Mouse (Mus musculus): Measurements from ENCODE around the gene Cnbp. TPM values are rescaled to one million over a fixed set of nuclear protein-coding genes. Genes with fewer than 3 reads are reported as not detected.

Gene Cnbp
- polyA plus RNA-seq, 1 experiment from 2014 or later = 786 TPM

DNA sequence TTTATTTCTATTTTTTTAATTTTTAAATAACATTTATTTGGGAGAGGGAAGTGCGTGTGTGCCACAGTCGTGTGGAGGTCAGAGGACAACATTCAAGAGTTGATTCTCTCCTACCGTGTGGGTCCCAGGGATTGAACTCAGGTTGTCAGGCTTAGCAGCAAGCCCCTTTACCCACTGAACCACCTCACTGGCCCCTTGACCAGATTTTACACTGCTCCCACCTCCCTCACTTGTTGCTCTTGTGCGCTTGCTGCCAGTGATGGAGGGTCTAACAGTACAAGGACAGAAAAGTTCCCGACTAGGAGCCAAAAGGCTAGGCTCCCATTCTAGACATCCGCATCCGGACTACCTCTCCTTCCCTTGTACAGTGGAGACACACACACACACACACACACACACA is 45.5 kb downstream of the Cnbp start:
- Histone ChIP-seq H3K9me3 (replicated peaks) (no peaks in the 10 kb centered on the region), H3K4me1 (replicated peaks) (peaks cover 84% of the 10 kb centered on the region), H3K27ac (peak overlapping the region; percentile 65; the same call in 1 of the 2 replicates), H3K36me3 (peaks cover 44% of the 10 kb centered on the region), H3K4me3 (replicated peaks) (no peak overlapping the region), H3K4me2 (no peak overlapping the region), H3K9ac (no peak overlapping the region), H3K27me3 (no peaks in the 10 kb centered on the region)
- ATAC-seq (ENCODE audit: low read depth) = no peak
- WGBS (ENCODE audit: insufficient replicate concordance) = 82% methylated on average over 7 of the region's 7 CpGs
- no peak for DNase-seq

DNA sequence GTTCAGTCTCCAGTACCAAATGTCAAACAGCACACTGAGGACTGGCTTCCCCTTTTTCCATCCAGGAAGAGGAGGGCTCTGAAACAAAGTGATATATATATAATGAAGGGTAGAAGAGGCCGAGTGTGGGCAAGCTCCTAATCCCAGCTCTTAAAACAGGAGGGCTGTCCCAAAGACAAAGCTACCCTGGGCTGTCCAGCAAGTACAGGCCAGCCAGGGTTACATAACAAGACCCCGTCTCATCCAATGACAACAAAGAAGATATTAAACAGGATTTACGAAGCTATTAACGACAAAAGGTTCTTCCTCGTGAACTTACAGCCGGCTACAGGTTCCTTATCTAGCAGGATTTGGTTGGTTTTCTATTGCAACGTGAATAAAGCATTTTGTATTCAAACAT is 46.0 kb downstream of the Cnbp start:
- Histone ChIP-seq H3K27ac (0 out of 2 replicates have a peak overlapping the region, but pooled peaks have one; percentile 13), H3K36me3 (peaks cover 44% of the 10 kb centered on the region)

DNA sequence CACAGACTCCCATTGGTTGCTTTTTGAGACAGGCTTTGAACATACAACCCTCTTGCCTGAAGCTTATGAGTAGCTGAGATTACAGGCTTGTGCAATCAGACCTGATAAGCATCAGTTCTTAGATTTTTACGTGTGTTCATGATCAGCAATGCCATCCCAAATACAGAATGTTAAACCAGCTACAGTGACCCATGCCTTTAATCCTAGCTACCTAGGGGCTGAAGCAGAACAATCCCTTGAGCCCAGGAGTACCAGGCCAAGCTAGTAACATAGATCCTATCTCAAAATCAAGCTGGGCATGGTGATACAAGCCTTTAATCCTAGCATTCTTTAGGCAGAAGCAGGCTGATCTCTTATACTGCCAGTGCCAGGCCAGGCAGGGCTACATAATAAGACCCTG is 46.9 kb downstream of the Cnbp start:
- 0 out of 2 replicates have a peak overlapping the region, but pooled peaks have one; percentile 13 for H3K27ac ChIP-seq
- H3K4me3 ChIP-seq (replicated peaks) = no peak overlapping the region
- peaks cover 48% of the 10 kb centered on the region for H3K36me3 ChIP-seq
- no peaks in the 10 kb centered on the region for H3K9me3 ChIP-seq (replicated peaks)
- DNase-seq (no peak), ATAC-seq (ENCODE audit: low read depth) (no peak)
- no peaks in the 10 kb centered on the region for H3K27me3 ChIP-seq
- peaks cover 84% of the 10 kb centered on the region for H3K4me1 ChIP-seq (replicated peaks)
- H3K4me2 ChIP-seq = no peak overlapping the region
- WGBS (ENCODE audit: insufficient replicate concordance) = 59% methylated on average over 1 of the region's 1 CpGs
- H3K9ac ChIP-seq = no peak overlapping the region

More for the DNA sequence above, 46.0 kb downstream of the Cnbp start:
- Histone ChIP-seq H3K4me1 (replicated peaks) (peaks cover 84% of the 10 kb centered on the region), H3K4me3 (replicated peaks) (no peak overlapping the region), H3K9me3 (replicated peaks) (no peaks in the 10 kb centered on the region), H3K27me3 (no peaks in the 10 kb centered on the region), H3K4me2 (no peak overlapping the region), H3K9ac (no peak overlapping the region)
- DNase-seq (no peak), ATAC-seq (ENCODE audit: low read depth) (no peak)
- WGBS (ENCODE audit: insufficient replicate concordance) = 70% methylated on average over 7 of the region's 7 CpGs

DNA sequence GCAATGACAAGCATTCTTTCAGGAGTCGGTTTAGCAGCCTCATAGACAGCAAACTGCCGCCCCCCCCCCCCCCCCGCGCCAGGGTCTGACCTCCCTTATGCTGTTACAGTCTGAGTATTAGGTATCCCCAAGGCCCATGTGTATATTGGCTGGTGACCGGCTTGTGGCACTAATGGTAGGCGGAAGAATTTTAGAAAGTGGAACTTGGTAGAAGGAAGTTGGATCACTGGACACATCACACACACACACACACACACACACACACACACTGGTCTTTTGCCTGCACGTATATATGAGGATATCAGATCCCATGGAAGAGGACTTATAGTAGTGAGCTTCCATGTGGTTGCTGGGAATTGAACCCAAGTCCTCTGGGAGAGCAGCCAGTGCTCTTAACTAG is 48.4 kb downstream of the Cnbp start:
- 72% methylated on average over 7 of the region's 7 CpGs for WGBS (ENCODE audit: insufficient replicate concordance)

DNA sequence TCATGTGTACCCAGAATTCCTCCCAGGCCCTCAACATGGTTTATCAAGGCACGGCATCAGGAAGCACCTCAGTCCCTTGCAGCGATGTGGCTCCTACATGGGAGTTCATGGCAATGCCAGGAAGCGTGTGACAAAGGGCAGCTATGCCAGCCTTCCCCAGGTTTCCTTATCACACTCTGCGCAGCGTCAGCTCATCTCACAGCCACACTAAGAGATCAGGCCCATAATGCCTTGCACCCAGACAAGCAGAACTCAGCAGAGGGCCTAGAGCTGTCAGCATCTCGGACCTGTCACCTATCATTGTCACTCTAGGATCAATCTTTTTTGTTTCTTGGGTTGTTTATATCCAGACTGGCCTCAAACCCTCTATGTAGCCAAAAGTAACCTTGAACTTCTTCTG is 51.3 kb downstream of the Cnbp start:
- Histone ChIP-seq H3K4me3 (replicated peaks) (no peak overlapping the region), H3K4me1 (replicated peaks) (peaks cover 86% of the 10 kb centered on the region), H3K4me2 (peak overlapping the region; percentile 7; the same call in 1 of the 2 replicates), H3K9ac (peak overlapping the region; percentile 27), H3K36me3 (peaks cover 46% of the 10 kb centered on the region), H3K27me3 (no peaks in the 10 kb centered on the region), H3K27ac (peak overlapping the region; percentile 94), H3K9me3 (replicated peaks) (no peaks in the 10 kb centered on the region)
- ATAC-seq (ENCODE audit: low read depth) (peak; percentile 43; the same call in 1 of the 2 replicates), DNase-seq (no peak)
- 40% methylated on average over 6 of the region's 6 CpGs for WGBS (ENCODE audit: insufficient replicate concordance)

More for the DNA sequence above, 48.4 kb downstream of the Cnbp start:
- peak overlapping the region; percentile 39; the same call in 1 of the 2 replicates for H3K27ac ChIP-seq
- no peaks in the 10 kb centered on the region for H3K27me3 ChIP-seq
- H3K4me2 ChIP-seq = no peak overlapping the region
- H3K4me3 ChIP-seq (replicated peaks) = no peak overlapping the region
- peaks cover 55% of the 10 kb centered on the region for H3K36me3 ChIP-seq
- peaks cover 84% of the 10 kb centered on the region for H3K4me1 ChIP-seq (replicated peaks)
- DNase-seq (no peak), ATAC-seq (ENCODE audit: low read depth) (no peak)
- no peaks in the 10 kb centered on the region for H3K9me3 ChIP-seq (replicated peaks)
- no peak overlapping the region for H3K9ac ChIP-seq

DNA sequence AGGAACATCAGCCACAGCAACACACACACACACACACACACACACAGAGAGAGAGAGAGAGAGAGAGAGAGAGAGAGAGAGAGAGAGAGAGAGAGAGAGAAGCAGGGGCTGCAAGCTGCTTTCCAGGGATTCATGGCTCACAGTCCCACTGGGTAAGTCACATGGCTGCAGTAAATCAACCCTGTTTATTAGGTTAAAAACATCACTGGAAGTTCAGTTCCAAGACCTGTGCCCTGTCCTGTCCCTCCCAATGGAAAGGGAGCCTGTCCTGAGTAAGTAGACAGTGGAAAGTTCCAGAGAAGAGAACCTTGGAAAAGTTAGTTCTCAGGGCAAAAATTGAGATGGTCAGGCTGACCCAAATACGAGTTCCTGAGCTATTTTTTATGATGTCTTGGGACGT is 53.6 kb downstream of the Cnbp start:
- ATAC-seq (ENCODE audit: low read depth) (no peak), DNase-seq (no peak)
- Histone ChIP-seq H3K9me3 (replicated peaks) (no peaks in the 10 kb centered on the region), H3K4me1 (replicated peaks) (peaks cover 86% of the 10 kb centered on the region), H3K27ac (peak overlapping the region; percentile 94), H3K36me3 (peaks cover 49% of the 10 kb centered on the region), H3K27me3 (no peaks in the 10 kb centered on the region), H3K4me3 (replicated peaks) (no peak overlapping the region), H3K9ac (peak overlapping the region; percentile 65), H3K4me2 (no peak overlapping the region)
- 56% methylated on average over 2 of the region's 2 CpGs for WGBS (ENCODE audit: insufficient replicate concordance)

DNA sequence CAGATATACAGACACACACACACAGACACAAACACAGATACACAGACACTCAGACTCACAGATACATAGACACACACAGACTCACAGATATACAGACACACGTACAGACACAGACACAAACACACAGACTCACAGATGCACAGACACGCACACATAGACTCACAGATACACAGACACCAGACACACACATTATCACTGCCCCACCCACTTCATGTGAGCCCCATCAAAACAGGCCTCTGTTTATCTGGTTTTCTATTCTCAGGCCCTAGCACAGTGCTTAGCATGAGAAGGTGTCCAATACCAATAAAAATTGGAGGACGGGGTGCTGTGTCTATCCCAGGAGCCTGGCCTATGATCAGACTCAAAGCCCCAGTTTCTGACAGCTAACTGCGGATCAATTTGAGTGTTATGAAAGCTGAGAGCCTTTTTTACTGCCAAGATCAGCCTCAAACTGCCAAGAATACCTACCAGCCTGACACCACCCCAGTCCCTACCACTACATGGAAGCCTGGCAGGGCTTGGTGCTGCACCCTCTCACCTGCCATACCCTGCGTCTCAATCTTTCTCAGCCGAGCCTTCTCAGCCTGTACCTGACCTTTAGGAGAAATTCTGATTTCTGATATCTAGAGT is 54.5 kb downstream of the Cnbp start:
- ATAC-seq (ENCODE audit: low read depth) = peak; percentile 94
- H3K9me3 ChIP-seq (replicated peaks) = no peaks in the 10 kb centered on the region
- peak overlapping the region; percentile 5; the same call in 1 of the 2 replicates for H3K4me3 ChIP-seq (replicated peaks)
- H3K27ac ChIP-seq = peak overlapping the region; percentile 94
- DNase-seq = peak; percentile 53
- H3K27me3 ChIP-seq = no peaks in the 10 kb centered on the region
- H3K36me3 ChIP-seq = peaks cover 57% of the 10 kb centered on the region
- H3K4me1 ChIP-seq (replicated peaks) = peaks cover 92% of the 10 kb centered on the region
- 59% methylated on average over 6 of the region's 6 CpGs for WGBS (ENCODE audit: insufficient replicate concordance)
- H3K9ac ChIP-seq = peak overlapping the region; percentile 65
- H3K4me2 ChIP-seq = peak overlapping the region; percentile 54

DNA sequence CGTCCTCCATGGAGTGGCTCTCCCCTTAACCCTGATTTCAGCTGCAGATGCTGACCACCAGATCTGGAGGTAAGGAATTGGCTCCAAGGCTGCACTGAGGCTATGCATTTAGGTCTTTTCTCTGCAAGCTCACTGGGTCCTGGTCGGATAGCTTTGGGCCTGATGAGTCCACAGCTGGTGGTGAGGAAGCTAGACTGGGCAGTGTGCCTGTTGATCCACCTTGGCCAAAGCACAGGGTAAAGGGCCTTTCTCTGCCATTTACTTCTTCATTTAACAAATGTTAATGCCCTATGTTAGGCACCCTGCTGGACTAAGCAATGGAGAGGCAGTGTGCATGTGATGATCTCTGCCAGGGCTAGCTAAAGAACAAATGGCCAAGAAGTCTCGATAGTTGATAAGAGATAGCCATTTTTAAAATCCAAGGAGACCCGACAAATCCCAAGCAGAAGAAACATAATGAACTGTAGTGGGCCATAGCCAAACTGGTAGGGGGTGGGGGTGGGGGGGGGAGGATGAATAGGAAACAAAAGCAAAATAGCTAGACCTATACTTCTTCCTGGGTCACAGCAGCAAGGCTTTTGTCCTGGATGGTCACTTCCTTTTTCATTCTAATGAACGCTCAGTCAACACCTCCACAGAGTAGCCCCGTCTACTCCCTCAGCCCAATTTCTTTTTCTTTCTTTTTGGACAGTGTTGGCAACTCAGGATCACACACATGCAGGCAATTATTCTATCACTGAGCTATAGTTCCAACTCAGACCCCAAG is 55.3 kb downstream of the Cnbp start:
- H3K27me3 ChIP-seq = no peaks in the 10 kb centered on the region
- H3K4me3 ChIP-seq (replicated peaks) = peak overlapping the region; percentile 5; the same call in 1 of the 2 replicates
- H3K9ac ChIP-seq = peak overlapping the region; percentile 65
- peaks cover 62% of the 10 kb centered on the region for H3K36me3 ChIP-seq
- no peak for DNase-seq
- peaks cover 92% of the 10 kb centered on the region for H3K4me1 ChIP-seq (replicated peaks)
- WGBS (ENCODE audit: insufficient replicate concordance) = 75% methylated on average over 6 of the region's 6 CpGs
- no peaks in the 10 kb centered on the region for H3K9me3 ChIP-seq (replicated peaks)
- peak overlapping the region; percentile 94 for H3K27ac ChIP-seq
- no peak for ATAC-seq (ENCODE audit: low read depth)
- peak overlapping the region; percentile 54 for H3K4me2 ChIP-seq

DNA sequence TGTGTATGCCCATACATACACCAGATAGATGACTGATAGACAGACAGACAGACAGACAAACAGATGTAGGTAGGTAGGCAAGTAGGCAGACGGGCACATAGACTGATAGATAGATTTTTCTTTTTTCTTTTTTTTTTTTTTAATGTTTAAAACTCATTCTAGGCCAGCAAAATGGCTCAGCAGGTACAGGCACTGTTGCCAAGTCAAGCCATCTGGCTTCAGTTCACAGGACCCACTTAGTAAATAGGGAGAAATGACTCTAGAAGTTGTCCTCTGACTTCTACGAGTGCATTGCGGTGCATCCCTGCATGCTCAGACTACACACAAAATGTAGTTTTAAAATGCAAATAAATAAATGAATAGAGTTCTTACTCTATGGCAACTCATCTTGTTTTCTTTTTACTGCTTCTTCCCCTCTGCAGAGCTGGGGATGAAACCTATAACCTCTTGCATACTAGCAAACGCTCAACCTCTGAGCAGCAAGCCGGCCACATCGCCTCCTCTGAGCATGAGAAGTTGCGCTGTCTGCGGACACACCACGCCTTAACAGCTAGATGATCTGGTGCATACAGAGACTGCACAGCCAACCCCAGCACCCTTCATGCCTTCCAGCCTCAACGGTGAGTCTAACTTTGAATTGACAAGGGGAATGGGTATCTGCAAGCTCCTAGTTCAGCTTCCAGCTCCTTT is 56.9 kb downstream of the Cnbp start:
- H3K4me2 ChIP-seq = no peak overlapping the region
- ATAC-seq (ENCODE audit: low read depth) (no peak), DNase-seq (no peak)
- H3K27ac ChIP-seq = peak overlapping the region; percentile 94
- H3K36me3 ChIP-seq = peaks cover 74% of the 10 kb centered on the region
- no peaks in the 10 kb centered on the region for H3K9me3 ChIP-seq (replicated peaks)
- H3K4me3 ChIP-seq (replicated peaks) = no peak overlapping the region
- peaks cover 92% of the 10 kb centered on the region for H3K4me1 ChIP-seq (replicated peaks)
- WGBS (ENCODE audit: insufficient replicate concordance) = 85% methylated on average over 10 of the region's 10 CpGs
- H3K27me3 ChIP-seq = no peaks in the 10 kb centered on the region
- H3K9ac ChIP-seq = no peak overlapping the region

All from liver, embryonic 13.5 days (tissue).